Mouse (Mus musculus) midbrain, embryonic 14.5 days (tissue): ENCODE measurements around the gene Eef1akmt1. TPM values are rescaled to one million over a fixed set of nuclear protein-coding genes. Genes with fewer than 3 reads are reported as not detected.

Experiments
- ATAC-seq: fragments of 200-750 bp; cut with Nextera tagmentation; 2 replicates; pipeline ENCODE4 v1.8.0; 2017; ENCODE audit warnings: moderate number of reproducible peaks, moderate library complexity; ENCODE audit not compliant: low FRiP score, low TSS enrichment
- DNase-seq: peaks from one replicate; pipeline ENCODE4 v3.0.0-alpha.2; 2015
- H3K27ac ChIP-seq: fragments of 300-500 bp; sonication (generic); replicated peaks from 2 replicates; pipeline ENCODE4 v1.5.1; 2014; ENCODE audit warnings: mild to moderate bottlenecking, low read depth, low read length, moderate library complexity
- H3K27me3 ChIP-seq: fragments of 300-500 bp; sonication (generic); 2 replicates; pipeline ENCODE4 v1.6.1; 2014; ENCODE audit warnings: low read length, control low read depth, mixed read lengths; ENCODE audit not compliant: control insufficient read depth, insufficient read depth
- H3K36me3 ChIP-seq: fragments of 300-500 bp; sonication (generic); 2 replicates; pipeline ENCODE4 v1.6.1; 2014; ENCODE audit warnings: low read length, control low read depth; ENCODE audit not compliant: control insufficient read depth, insufficient read depth
- H3K4me1 ChIP-seq: fragments of 300-500 bp; sonication (generic); 2 replicates; pipeline ENCODE4 v1.6.1; 2014; ENCODE audit warnings: mild to moderate bottlenecking, antibody characterized with exemption, low read length, control low read depth; ENCODE audit not compliant: control insufficient read depth, insufficient read depth
- H3K4me2 ChIP-seq: fragments of 300-500 bp; sonication (generic); 2 replicates; pipeline ENCODE4 v1.6.1; 2014; ENCODE audit warnings: mild to moderate bottlenecking, low read length, moderate library complexity
- H3K4me3 ChIP-seq: fragments of 300-500 bp; sonication (generic); replicated peaks from 2 replicates; pipeline ENCODE4 v1.5.1; 2014; ENCODE audit warnings: low read depth, low read length
- H3K9ac ChIP-seq: fragments of 300-500 bp; sonication (generic); replicated peaks from 2 replicates; pipeline ENCODE4 v1.6.1; 2014; ENCODE audit warnings: mild to moderate bottlenecking, low read length, moderate library complexity
- H3K9me3 ChIP-seq: fragments of 300-500 bp; sonication (generic); 2 replicates; pipeline ENCODE4 v1.6.1; 2016; ENCODE audit warnings: low read length, control low read depth, mixed read lengths; ENCODE audit not compliant: control insufficient read depth
- WGBS: fragments of 180-500 bp; shearing (Covaris S2); extraction: QIAGEN DNeasy Blood & Tissue Kit; methylation state at CpG from one replicate; pipeline ENCODE4 v1.1.7; 2014; 5-methylcytosine and 5-hydroxymethylcytosine counted together
- polyA plus RNA-seq: library from polyadenylated mRNA; unstranded; fragments of >200 nt; fragmentation: Nextera tagmentation; extraction: Ambion mirVana; gene quantifications from 2 replicates; pipeline ENCODE4 v1.2.1, GENCODE M21; 2014

The Eef1akmt1 gene
- polyA plus RNA-seq, 1 experiment from 2014 or later: 101 TPM

GRCm38 (mm10) chr14:57540683-57541082 lies 30.7 kb downstream of the Eef1akmt1 start:
- WGBS: 92% methylated on average over 11 of the region's 11 CpGs
- Histone ChIP-seq H3K36me3 (peaks cover 6% of the 10 kb centered on the region), H3K4me2 (no peak overlapping the region), H3K9me3 (no peaks in the 10 kb centered on the region), H3K4me3 (no peak overlapping the region), H3K27ac (no peak overlapping the region), H3K27me3 (no peaks in the 10 kb centered on the region), H3K4me1 (peaks cover 8% of the 10 kb centered on the region), H3K9ac (no peak overlapping the region)
- no peak for ATAC-seq
- DNase-seq: no peak

DNA sequence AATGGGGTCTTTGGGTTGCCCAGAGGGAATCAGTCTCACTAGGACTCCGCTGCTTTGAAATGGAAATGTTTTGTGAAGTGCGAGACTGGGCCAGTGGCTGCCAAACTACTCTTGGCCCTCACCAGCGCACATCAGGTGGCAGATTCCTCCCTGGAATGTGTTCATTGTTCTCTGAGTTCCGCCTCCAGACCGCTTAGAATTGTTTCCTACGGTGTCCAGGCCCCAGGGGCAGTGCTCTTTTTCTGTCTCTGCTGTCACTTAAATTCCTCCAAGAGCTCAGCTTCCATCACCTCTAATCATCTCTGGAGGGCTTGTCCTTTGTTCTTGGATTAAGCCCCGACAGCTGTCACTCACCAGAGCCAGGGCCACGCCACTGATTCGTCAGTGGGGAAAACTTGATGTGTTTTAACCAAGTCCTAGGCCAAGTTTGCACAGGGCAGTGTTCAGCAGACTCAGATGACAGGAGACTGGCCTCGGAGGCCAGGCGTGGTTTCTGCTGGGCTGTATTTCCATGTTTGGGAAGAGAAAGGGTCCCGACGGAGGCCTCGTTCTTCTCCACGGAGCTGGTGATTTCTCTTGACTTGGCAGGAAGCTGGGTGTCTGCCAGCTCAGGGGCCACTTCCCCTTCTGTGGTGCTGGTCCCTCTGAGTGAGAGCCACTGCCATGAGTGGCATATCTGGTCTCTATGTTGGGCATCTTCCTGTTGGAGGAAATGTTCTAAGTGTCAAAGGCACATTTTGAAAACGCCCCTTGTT lies 34.0 kb downstream of the Eef1akmt1 start:
- no peak for ATAC-seq
- H3K9ac ChIP-seq: no peak overlapping the region
- peak; percentile 46 for DNase-seq

GRCm38 (mm10) chr14:57536820-57537219 lies 34.6 kb downstream of the Eef1akmt1 start:
- WGBS: 21% methylated on average over 9 of the region's 9 CpGs
- no peak overlapping the region for H3K9ac ChIP-seq
- no peak for DNase-seq
- ATAC-seq: no peak
- 0 out of 2 replicates have a peak overlapping the region, but pooled peaks have one; percentile 5 for H3K4me2 ChIP-seq
- H3K4me1 ChIP-seq: peaks cover 24% of the 10 kb centered on the region
- no peak overlapping the region for H3K4me3 ChIP-seq
- no peaks in the 10 kb centered on the region for H3K36me3 ChIP-seq
- no peak overlapping the region for H3K27ac ChIP-seq
- H3K9me3 ChIP-seq: no peaks in the 10 kb centered on the region
- no peaks in the 10 kb centered on the region for H3K27me3 ChIP-seq

More for the DNA sequence above, 34.0 kb downstream of the Eef1akmt1 start:
- H3K36me3 ChIP-seq: no peaks in the 10 kb centered on the region
- H3K27ac ChIP-seq: no peak overlapping the region
- no peak overlapping the region for H3K4me3 ChIP-seq
- H3K4me1 ChIP-seq: peaks cover 24% of the 10 kb centered on the region
- 0 out of 2 replicates have a peak overlapping the region, but pooled peaks have one; percentile 5 for H3K4me2 ChIP-seq
- WGBS: 5% methylated on average over 16 of the region's 16 CpGs
- H3K9me3 ChIP-seq: no peaks in the 10 kb centered on the region
- no peaks in the 10 kb centered on the region for H3K27me3 ChIP-seq

- H3K9me3 ChIP-seq: no peaks in the 10 kb centered on the region
- no peaks in the 10 kb centered on the region for H3K27me3 ChIP-seq
- peaks cover 24% of the 10 kb centered on the region for H3K4me1 ChIP-seq
- ATAC-seq (no peak), DNase-seq (peak; percentile 25)
- no peak overlapping the region for H3K9ac ChIP-seq
- WGBS: 57% methylated on average over 6 of the region's 6 CpGs
- no peak overlapping the region for H3K4me3 ChIP-seq
- no peaks in the 10 kb centered on the region for H3K36me3 ChIP-seq
- no peak overlapping the region for H3K4me2 ChIP-seq
- H3K27ac ChIP-seq: no peak overlapping the region
Measured at GRCm38 (mm10) chr14:57535646-57536045, 35.8 kb downstream of the Eef1akmt1 start.

DNA sequence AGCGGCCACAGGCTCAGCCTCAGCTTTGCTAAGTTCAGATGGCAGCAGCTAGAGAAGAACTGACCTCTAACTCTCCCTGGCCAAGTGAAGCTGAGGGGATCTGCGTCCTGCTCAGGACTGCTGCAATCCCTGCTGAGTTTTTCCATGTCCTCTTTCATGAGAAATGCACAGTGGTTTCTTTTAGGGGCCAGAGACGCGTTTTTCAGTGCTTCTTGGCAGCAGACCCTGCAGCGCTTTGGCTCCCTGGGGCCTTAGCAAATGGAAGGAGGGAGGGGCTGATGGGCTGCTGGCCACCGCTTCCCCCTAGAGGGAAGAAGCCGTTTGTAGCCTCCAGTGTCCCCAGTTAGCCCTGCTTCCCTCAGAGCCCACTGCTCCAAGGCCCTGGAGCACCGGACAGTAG lies 36.5 kb downstream of the Eef1akmt1 start:
- H3K4me1 ChIP-seq: peaks cover 24% of the 10 kb centered on the region
- H3K9ac ChIP-seq: no peak overlapping the region
- H3K27ac ChIP-seq: peak overlapping the region; percentile 5; the same call in 1 of the 2 replicates
- DNase-seq (peak; percentile 51), ATAC-seq (no peak)
- no peaks in the 10 kb centered on the region for H3K27me3 ChIP-seq
- H3K4me3 ChIP-seq: no peak overlapping the region
- H3K9me3 ChIP-seq: no peaks in the 10 kb centered on the region
- H3K36me3 ChIP-seq: no peaks in the 10 kb centered on the region
- no peak overlapping the region for H3K4me2 ChIP-seq
- WGBS: 7% methylated on average over 8 of the region's 8 CpGs

DNA sequence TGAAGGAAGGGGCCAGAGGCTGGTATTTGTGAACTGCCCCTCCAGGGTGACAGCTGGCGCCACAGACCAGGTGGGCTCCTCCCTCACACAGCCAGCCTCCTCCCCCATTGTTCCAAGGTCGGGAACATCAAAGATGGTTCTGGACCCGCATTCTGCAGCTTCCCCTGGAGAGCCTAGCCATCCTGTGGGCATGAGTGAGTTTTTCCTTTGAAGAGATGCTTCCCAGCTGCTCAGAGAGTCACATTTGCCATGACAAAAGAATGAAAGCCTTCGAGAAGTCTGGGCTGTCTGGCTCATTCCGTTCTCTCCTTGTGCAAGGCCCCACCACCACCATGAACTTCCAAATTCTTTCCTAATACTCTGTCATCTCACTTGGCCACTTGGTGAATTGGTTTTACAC lies 37.1 kb downstream of the Eef1akmt1 start:
- no peaks in the 10 kb centered on the region for H3K36me3 ChIP-seq
- H3K4me1 ChIP-seq: peaks cover 24% of the 10 kb centered on the region
- peak overlapping the region; percentile 3; the same call in 1 of the 2 replicates for H3K4me2 ChIP-seq
- ATAC-seq: no peak
- no peak overlapping the region; the same call in 1 of the 2 replicates for H3K27ac ChIP-seq
- 9% methylated on average over 5 of the region's 5 CpGs for WGBS
- no peak overlapping the region for H3K4me3 ChIP-seq
- peak; percentile 28 for DNase-seq
- no peak overlapping the region for H3K9ac ChIP-seq
- no peaks in the 10 kb centered on the region for H3K9me3 ChIP-seq
- no peaks in the 10 kb centered on the region for H3K27me3 ChIP-seq

- Histone ChIP-seq H3K4me2 (no peak overlapping the region), H3K4me3 (no peak overlapping the region), H3K9ac (no peak overlapping the region), H3K4me1 (peaks cover 24% of the 10 kb centered on the region), H3K9me3 (no peaks in the 10 kb centered on the region), H3K27ac (no peak overlapping the region), H3K27me3 (no peaks in the 10 kb centered on the region), H3K36me3 (no peaks in the 10 kb centered on the region)
- WGBS: 6% methylated on average over 11 of the region's 11 CpGs
- peak; percentile 62 for DNase-seq
- no peak for ATAC-seq
Measured at GRCm38 (mm10) chr14:57533841-57534240, 37.6 kb downstream of the Eef1akmt1 start.

DNA sequence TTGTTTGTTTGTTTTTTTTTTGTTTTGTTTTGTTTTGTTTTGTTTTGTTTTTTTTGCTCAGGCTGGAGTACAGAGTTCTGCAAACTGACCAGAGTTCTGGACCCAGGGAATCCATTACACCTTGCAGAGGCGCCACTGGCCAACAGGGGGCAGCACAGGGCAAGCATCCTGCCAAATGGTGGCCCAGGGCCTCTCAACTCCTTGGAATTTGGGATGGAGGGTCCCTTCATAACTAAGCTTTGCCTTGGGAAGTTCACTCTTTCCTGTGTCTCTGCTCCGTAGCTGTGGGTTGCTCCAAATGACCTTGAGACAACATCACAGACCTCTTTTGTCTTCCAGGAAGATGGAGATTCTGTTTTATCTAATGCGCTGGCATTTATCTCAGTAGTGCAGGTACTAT lies 38.2 kb downstream of the Eef1akmt1 start:
- no peaks in the 10 kb centered on the region for H3K36me3 ChIP-seq
- ATAC-seq (no peak), DNase-seq (peak; percentile 65)
- no peak overlapping the region for H3K4me2 ChIP-seq
- H3K4me1 ChIP-seq: peaks cover 24% of the 10 kb centered on the region
- H3K27me3 ChIP-seq: no peaks in the 10 kb centered on the region
- H3K27ac ChIP-seq: no peak overlapping the region
- no peaks in the 10 kb centered on the region for H3K9me3 ChIP-seq
- no peak overlapping the region for H3K9ac ChIP-seq
- 29% methylated on average over 3 of the region's 3 CpGs for WGBS
- H3K4me3 ChIP-seq: no peak overlapping the region

- WGBS: 93% methylated on average over 3 of the region's 3 CpGs
- Histone ChIP-seq H3K27ac (no peak overlapping the region), H3K36me3 (no peaks in the 10 kb centered on the region), H3K9me3 (no peaks in the 10 kb centered on the region), H3K4me1 (peaks cover 20% of the 10 kb centered on the region), H3K27me3 (no peaks in the 10 kb centered on the region), H3K4me3 (no peak overlapping the region), H3K4me2 (no peak overlapping the region), H3K9ac (no peak overlapping the region)
- ATAC-seq: no peak
- DNase-seq: no peak
Measured at GRCm38 (mm10) chr14:57532577-57532976, 38.8 kb downstream of the Eef1akmt1 start.
